Mouse (Mus musculus) midbrain, embryonic 14.5 days (tissue): ENCODE data around the gene Stn1. TPM values are rescaled to one million over a fixed set of nuclear protein-coding genes. Genes with fewer than 3 reads are reported as not detected.
A peak's percentile ranks its signal among the peaks of the same experiment; 100 is the strongest.

ENCODE experiments used
- ATAC-seq: fragments of 200-750 bp; cut with Nextera tagmentation; 2 replicates; pipeline ENCODE4 v1.8.0; 2017; ENCODE audit warnings: moderate number of reproducible peaks, moderate library complexity; ENCODE audit not compliant: low FRiP score, low TSS enrichment
- DNase-seq: peaks from one replicate; pipeline ENCODE4 v3.0.0-alpha.2; 2015
- H3K27ac ChIP-seq: fragments of 300-500 bp; sonication (generic); replicated peaks from 2 replicates; pipeline ENCODE4 v1.5.1; 2014; ENCODE audit warnings: mild to moderate bottlenecking, low read depth, low read length, moderate library complexity
- H3K27me3 ChIP-seq: fragments of 300-500 bp; sonication (generic); 2 replicates; pipeline ENCODE4 v1.6.1; 2014; ENCODE audit warnings: low read length, control low read depth, mixed read lengths; ENCODE audit not compliant: control insufficient read depth, insufficient read depth
- H3K36me3 ChIP-seq: fragments of 300-500 bp; sonication (generic); 2 replicates; pipeline ENCODE4 v1.6.1; 2014; ENCODE audit warnings: low read length, control low read depth; ENCODE audit not compliant: control insufficient read depth, insufficient read depth
- H3K4me1 ChIP-seq: fragments of 300-500 bp; sonication (generic); 2 replicates; pipeline ENCODE4 v1.6.1; 2014; ENCODE audit warnings: mild to moderate bottlenecking, antibody characterized with exemption, low read length, control low read depth; ENCODE audit not compliant: control insufficient read depth, insufficient read depth
- H3K4me2 ChIP-seq: fragments of 300-500 bp; sonication (generic); 2 replicates; pipeline ENCODE4 v1.6.1; 2014; ENCODE audit warnings: mild to moderate bottlenecking, low read length, moderate library complexity
- H3K4me3 ChIP-seq: fragments of 300-500 bp; sonication (generic); replicated peaks from 2 replicates; pipeline ENCODE4 v1.5.1; 2014; ENCODE audit warnings: low read depth, low read length
- H3K9ac ChIP-seq: fragments of 300-500 bp; sonication (generic); replicated peaks from 2 replicates; pipeline ENCODE4 v1.6.1; 2014; ENCODE audit warnings: mild to moderate bottlenecking, low read length, moderate library complexity
- H3K9me3 ChIP-seq: fragments of 300-500 bp; sonication (generic); 2 replicates; pipeline ENCODE4 v1.6.1; 2016; ENCODE audit warnings: low read length, control low read depth, mixed read lengths; ENCODE audit not compliant: control insufficient read depth
- WGBS: fragments of 180-500 bp; shearing (Covaris S2); extraction: QIAGEN DNeasy Blood & Tissue Kit; methylation state at CpG from one replicate; pipeline ENCODE4 v1.1.7; 2014; 5-methylcytosine and 5-hydroxymethylcytosine counted together
- polyA plus RNA-seq: library from polyadenylated mRNA; unstranded; fragments of >200 nt; fragmentation: Nextera tagmentation; extraction: Ambion mirVana; gene quantifications from 2 replicates; pipeline ENCODE4 v1.2.1, GENCODE M21; 2014

Stn1 gene
- polyA plus RNA-seq, 1 experiment from 2014 or later: 30.4 TPM

DNA sequence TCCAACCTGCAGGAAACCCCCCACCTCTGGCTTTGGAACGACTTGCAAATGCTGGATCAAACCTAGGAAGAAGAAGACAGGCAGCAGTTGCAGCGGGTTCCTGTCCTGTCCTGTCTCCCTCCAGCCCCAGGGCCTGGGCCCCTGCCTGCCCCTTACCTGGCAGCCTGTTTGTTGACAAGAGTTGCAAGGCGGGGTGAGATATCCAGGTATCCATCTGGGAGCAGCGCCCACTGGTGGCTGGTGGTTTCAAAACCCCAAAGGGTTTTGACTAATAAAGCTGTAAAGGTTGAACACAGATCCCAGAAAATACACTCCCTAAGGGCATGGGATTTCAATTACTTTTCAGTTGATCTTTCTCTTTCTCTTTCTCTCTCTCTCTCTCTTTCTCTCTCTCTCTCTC, 49.1 kb downstream of the Stn1 start:
- Histone ChIP-seq H3K36me3 (no peaks in the 10 kb centered on the region), H3K9me3 (no peaks in the 10 kb centered on the region), H3K4me3 (no peak overlapping the region), H3K4me2 (no peak overlapping the region), H3K27ac (no peak overlapping the region), H3K4me1 (peaks cover 11% of the 10 kb centered on the region), H3K9ac (no peak overlapping the region), H3K27me3 (no peaks in the 10 kb centered on the region)
- ATAC-seq: no peak
- 49% methylated on average over 4 of the region's 4 CpGs for WGBS
- DNase-seq: no peak

- Histone ChIP-seq H3K27me3 (no peaks in the 10 kb centered on the region), H3K4me1 (peaks cover 5% of the 10 kb centered on the region; the same call in 1 of the 2 replicates), H3K27ac (no peak overlapping the region), H3K36me3 (no peaks in the 10 kb centered on the region), H3K4me2 (no peak overlapping the region), H3K4me3 (no peak overlapping the region), H3K9me3 (no peaks in the 10 kb centered on the region), H3K9ac (no peak overlapping the region)
- ATAC-seq: no peak
- WGBS: 88% methylated on average over 9 of the region's 9 CpGs
- no peak for DNase-seq
Measured at GRCm38 (mm10) chr19:47487572-47487971, 49.7 kb downstream of the Stn1 start.

DNA sequence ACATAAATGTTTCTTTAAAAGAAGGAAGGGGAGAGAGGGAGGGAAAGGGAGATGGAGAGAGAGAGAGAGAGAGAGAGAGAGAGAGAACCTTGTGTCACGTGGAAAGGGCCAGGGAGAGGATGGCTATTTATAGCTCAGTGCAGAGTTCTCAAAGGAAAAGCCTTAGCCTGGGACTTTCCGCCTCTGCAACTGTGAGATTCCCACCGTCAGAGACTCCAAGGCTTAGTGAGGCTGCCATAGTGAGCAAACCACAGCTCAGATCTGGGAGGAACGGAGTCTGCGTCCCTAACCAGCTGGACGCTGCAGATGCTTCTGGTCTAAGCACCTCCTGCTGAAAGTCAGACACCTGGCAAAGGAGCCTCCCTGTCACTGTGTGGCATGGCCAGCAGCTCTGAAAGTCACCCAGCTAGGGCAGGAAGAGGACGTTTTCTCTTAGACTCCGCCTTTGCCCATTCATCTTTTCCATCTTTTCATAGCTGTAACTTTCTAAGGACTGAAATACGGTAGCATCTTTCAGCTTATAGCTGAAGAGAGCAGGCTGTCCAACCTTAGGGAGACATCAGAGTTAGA, 51.2 kb downstream of the Stn1 start:
- no peaks in the 10 kb centered on the region for H3K36me3 ChIP-seq

GRCm38 (mm10) chr19:47484110-47484509, 53.2 kb downstream of the Stn1 start:
- 81% methylated on average over 3 of the region's 3 CpGs for WGBS
- Histone ChIP-seq H3K27me3 (no peaks in the 10 kb centered on the region), H3K4me3 (no peak overlapping the region), H3K36me3 (no peaks in the 10 kb centered on the region), H3K27ac (no peak overlapping the region; the same call in 1 of the 2 replicates), H3K4me1 (peaks cover 5% of the 10 kb centered on the region; the same call in 1 of the 2 replicates), H3K9ac (no peak overlapping the region), H3K9me3 (no peaks in the 10 kb centered on the region), H3K4me2 (no peak overlapping the region)
- no peak for ATAC-seq
- peak; percentile 64 for DNase-seq

More for the DNA sequence above, 51.2 kb downstream of the Stn1 start:
- DNase-seq: peak; percentile 35
- WGBS: 45% methylated on average over 9 of the region's 9 CpGs
- Histone ChIP-seq H3K9ac (no peak overlapping the region), H3K4me3 (no peak overlapping the region), H3K9me3 (no peaks in the 10 kb centered on the region), H3K27ac (no peak overlapping the region), H3K4me1 (peaks cover 5% of the 10 kb centered on the region; the same call in 1 of the 2 replicates), H3K4me2 (no peak overlapping the region), H3K27me3 (no peaks in the 10 kb centered on the region)
- ATAC-seq: no peak

GRCm38 (mm10) chr19:47483346-47483745, 54.0 kb downstream of the Stn1 start:
- Histone ChIP-seq H3K9me3 (no peaks in the 10 kb centered on the region), H3K27ac (no peak overlapping the region), H3K4me1 (peaks cover 5% of the 10 kb centered on the region; the same call in 1 of the 2 replicates), H3K4me2 (no peak overlapping the region), H3K9ac (no peak overlapping the region), H3K36me3 (no peaks in the 10 kb centered on the region), H3K27me3 (no peaks in the 10 kb centered on the region), H3K4me3 (no peak overlapping the region)
- 84% methylated on average over 3 of the region's 3 CpGs for WGBS
- ATAC-seq: no peak
- no peak for DNase-seq

GRCm38 (mm10) chr19:47473453-47473852, 63.9 kb downstream of the Stn1 start:
- H3K4me3 ChIP-seq: no peak overlapping the region
- 54% methylated on average over 3 of the region's 3 CpGs for whole genome bisulfite sequencing
- H3K4me2 ChIP-seq: no peak overlapping the region
- no peaks in the 10 kb centered on the region for H3K9me3 ChIP-seq
- no peaks in the 10 kb centered on the region for H3K36me3 ChIP-seq
- H3K9ac ChIP-seq: peak overlapping the region; percentile 1; the same call in 1 of the 2 replicates
- ATAC-seq (no peak), DNase-seq (no peak)
- no peak overlapping the region for H3K27ac ChIP-seq
- peaks cover 8% of the 10 kb centered on the region for H3K4me1 ChIP-seq
- H3K27me3 ChIP-seq: no peaks in the 10 kb centered on the region

GRCm38 (mm10) chr19:47472881-47473400, 64.4 kb downstream of the Stn1 start:
- Histone ChIP-seq H3K4me2 (peak overlapping the region; percentile 34), H3K36me3 (no peaks in the 10 kb centered on the region), H3K27me3 (no peaks in the 10 kb centered on the region), H3K27ac (no peak overlapping the region), H3K9ac (peak overlapping the region; percentile 1; the same call in 1 of the 2 replicates), H3K4me3 (no peak overlapping the region), H3K9me3 (no peaks in the 10 kb centered on the region), H3K4me1 (peaks cover 8% of the 10 kb centered on the region)
- peak; percentile 55 for DNase-seq
- 28% methylated on average over 15 of the region's 15 CpGs for WGBS
- ATAC-seq: peak; percentile 17; the same call in 1 of the 2 replicates

DNA sequence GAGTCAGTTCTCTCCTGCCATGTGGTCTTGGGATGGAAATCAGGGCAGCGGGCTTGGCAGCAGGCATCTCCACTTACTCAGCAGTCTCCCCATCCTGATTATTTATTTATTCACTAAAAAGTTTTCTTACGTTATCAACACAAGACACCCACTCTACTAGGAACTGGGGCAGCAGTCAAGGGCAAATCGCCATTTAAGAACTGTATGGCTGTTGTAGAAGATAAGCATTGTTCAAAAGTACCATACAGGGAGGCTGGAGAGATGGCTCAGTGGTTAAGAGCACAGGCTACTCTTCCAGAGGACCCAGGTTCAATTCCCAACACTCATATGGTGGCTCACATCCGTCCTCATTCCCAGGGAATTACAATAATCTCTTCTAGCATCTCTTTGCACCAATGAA, 65.5 kb downstream of the Stn1 start:
- ATAC-seq: no peak
- Histone ChIP-seq H3K4me1 (peaks cover 8% of the 10 kb centered on the region), H3K4me3 (no peak overlapping the region), H3K9ac (no peak overlapping the region), H3K9me3 (no peaks in the 10 kb centered on the region), H3K36me3 (no peaks in the 10 kb centered on the region), H3K27ac (no peak overlapping the region), H3K4me2 (no peak overlapping the region), H3K27me3 (no peaks in the 10 kb centered on the region)
- DNase-seq: no peak
- WGBS: 83% methylated on average over 4 of the region's 4 CpGs

- H3K27me3 ChIP-seq: no peaks in the 10 kb centered on the region
- DNase-seq: no peak
- no peaks in the 10 kb centered on the region for H3K36me3 ChIP-seq
- H3K9me3 ChIP-seq: no peaks in the 10 kb centered on the region
- no peak overlapping the region for H3K4me3 ChIP-seq
- H3K4me2 ChIP-seq: no peak overlapping the region
- no peak overlapping the region for H3K9ac ChIP-seq
- no peak for ATAC-seq
- peaks cover 12% of the 10 kb centered on the region for H3K4me1 ChIP-seq
- WGBS: 77% methylated on average over 3 of the region's 3 CpGs
- H3K27ac ChIP-seq: no peak overlapping the region
Measured at GRCm38 (mm10) chr19:47468750-47469149, 68.6 kb downstream of the Stn1 start.
